Mouse (Mus musculus) embryonic facial prominence, embryonic 10.5 days (tissue): ENCODE measurements around the gene Frat2. TPM values are rescaled to one million over a fixed set of nuclear protein-coding genes. Genes with fewer than 3 reads are reported as not detected.
A peak's percentile ranks its signal among the peaks of the same experiment; 100 is the strongest.

Experiments used
- DNase-seq: peaks from one replicate; pipeline ENCODE4 v3.0.0-alpha.2; 2017; ENCODE audit warnings: low spot score
- H3K27ac ChIP-seq: fragments of 300-500 bp; sonication (generic); replicated peaks from 2 replicates; pipeline ENCODE4 v1.5.1; 2016; ENCODE audit warnings: mild to moderate bottlenecking
- H3K27me3 ChIP-seq: fragments of 300-500 bp; sonication (generic); replicated peaks from 2 replicates; pipeline ENCODE4 v1.6.1; 2016; ENCODE audit warnings: low read depth, mild to moderate bottlenecking; ENCODE audit not compliant: poor library complexity, severe bottlenecking
- H3K36me3 ChIP-seq: fragments of 300-500 bp; sonication (generic); replicated peaks from 2 replicates; pipeline ENCODE4 v1.6.1; 2016; ENCODE audit warnings: mild to moderate bottlenecking, moderate library complexity
- H3K4me1 ChIP-seq: fragments of 300-500 bp; sonication (generic); 2 replicates; pipeline ENCODE4 v1.6.1; 2016
- H3K4me3 ChIP-seq: fragments of 300-500 bp; sonication (generic); 2 replicates; pipeline ENCODE4 v1.5.1; 2016; ENCODE audit warnings: mild to moderate bottlenecking, moderate library complexity
- H3K9me3 ChIP-seq: fragments of 300-500 bp; sonication (generic); 2 replicates; pipeline ENCODE4 v1.6.1; 2016; ENCODE audit warnings: mild to moderate bottlenecking
- WGBS: fragments of 180-500 bp; shearing (Covaris S2); methylation state at CpG from one replicate; pipeline ENCODE4 v1.1.7; 2016; 5-methylcytosine and 5-hydroxymethylcytosine counted together
- polyA plus RNA-seq: library from polyadenylated mRNA; unstranded; fragments of >200 nt; fragmentation: Nextera tagmentation; extraction: Ambion mirVana; gene quantifications from 2 replicates; pipeline ENCODE4 v1.2.1, GENCODE M21; 2016

Frat2 gene
- polyA plus RNA-seq, 1 experiment from 2014 or later: 3.8 TPM

DNA sequence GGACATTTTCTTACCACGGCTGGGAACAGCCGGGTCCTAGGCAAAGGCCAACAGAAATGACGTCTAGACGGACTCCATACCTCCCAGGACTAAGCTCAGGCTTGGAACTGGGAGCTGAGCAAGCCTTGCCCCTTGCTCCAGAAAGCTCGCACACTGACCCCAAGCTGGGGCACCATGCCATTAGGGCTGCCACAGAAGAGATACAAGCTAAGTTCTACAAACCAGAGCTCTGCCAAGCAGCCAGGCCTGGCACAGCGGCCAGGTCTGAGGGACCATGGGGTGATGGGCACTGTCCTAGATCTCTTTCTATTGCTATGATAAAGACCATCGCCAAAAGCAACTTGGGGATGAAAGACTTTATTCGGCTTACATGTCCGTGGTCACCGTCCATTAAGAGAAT is 35.4 kb downstream of the Frat2 start:
- H3K4me1 ChIP-seq: peaks cover 17% of the 10 kb centered on the region
- no peaks in the 10 kb centered on the region for H3K27me3 ChIP-seq
- no peak for DNase-seq
- H3K27ac ChIP-seq: no peak overlapping the region
- H3K4me3 ChIP-seq: no peak overlapping the region
- 94% methylated on average over 10 of the region's 10 CpGs for WGBS
- no peaks in the 10 kb centered on the region for H3K36me3 ChIP-seq
- no peaks in the 10 kb centered on the region for H3K9me3 ChIP-seq

DNA sequence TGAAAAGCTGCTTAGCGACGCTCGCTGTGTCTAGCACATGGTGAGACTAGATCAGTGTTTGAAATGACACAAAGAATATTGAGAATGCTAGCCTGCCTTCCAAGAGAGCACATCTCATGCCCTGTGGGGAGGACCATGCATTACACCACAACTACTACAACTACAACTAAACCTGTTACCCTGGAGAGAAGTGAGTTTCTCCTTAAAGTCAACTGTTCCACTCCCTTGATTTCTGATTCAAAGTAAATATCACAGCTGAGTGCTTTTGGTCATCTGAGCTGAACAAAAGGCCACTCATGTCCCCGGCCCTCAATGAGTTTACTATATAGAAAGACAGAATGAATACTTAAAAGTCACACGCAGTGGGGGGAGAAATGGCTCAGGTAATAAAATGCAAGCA is 37.9 kb downstream of the Frat2 start:
- Histone ChIP-seq H3K27me3 (no peaks in the 10 kb centered on the region), H3K4me3 (no peak overlapping the region), H3K4me1 (0 out of 2 replicates have a peak, but pooled peaks cover 3% of the 10 kb centered on the region), H3K27ac (no peak overlapping the region), H3K36me3 (no peaks in the 10 kb centered on the region), H3K9me3 (peaks cover 7% of the 10 kb centered on the region)
- 89% methylated on average over 5 of the region's 5 CpGs for WGBS
- DNase-seq: no peak

DNA sequence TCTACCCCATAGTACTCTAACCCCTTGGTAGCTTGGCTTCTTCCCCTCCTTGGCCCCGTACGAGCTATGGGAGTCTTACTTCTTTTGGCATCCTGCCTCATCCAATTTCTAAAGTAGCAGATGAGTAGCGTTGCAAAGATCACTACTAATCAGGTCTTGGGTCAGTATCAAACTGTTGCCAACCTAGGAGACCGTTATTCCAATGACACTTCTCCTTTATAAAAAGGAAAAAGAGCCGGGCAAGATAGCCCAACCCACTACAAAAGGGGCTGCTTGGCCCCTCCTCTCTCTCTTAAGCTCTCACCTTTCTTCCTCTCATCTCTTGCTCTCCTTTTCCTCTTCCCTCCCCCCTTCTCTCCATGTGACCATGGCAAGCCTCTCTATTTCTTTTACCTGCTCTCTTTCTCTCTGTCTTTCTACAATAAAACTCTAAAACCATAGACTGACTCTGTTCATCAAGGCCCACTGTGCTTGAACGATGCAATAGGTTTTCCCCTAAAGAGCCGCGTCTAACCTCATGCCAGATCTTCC is 39.8 kb downstream of the Frat2 start:
- Histone ChIP-seq H3K27ac (no peak overlapping the region), H3K4me3 (no peak overlapping the region)

GRCm38 (mm10) chr19:41807497-41807896 is 40.4 kb downstream of the Frat2 start:
- H3K36me3 ChIP-seq: no peaks in the 10 kb centered on the region
- no peak overlapping the region for H3K4me3 ChIP-seq
- H3K27me3 ChIP-seq: no peaks in the 10 kb centered on the region
- peaks cover 6% of the 10 kb centered on the region for H3K4me1 ChIP-seq
- H3K9me3 ChIP-seq: peaks cover 7% of the 10 kb centered on the region
- H3K27ac ChIP-seq: no peak overlapping the region
- WGBS: 91% methylated on average over 9 of the region's 9 CpGs
- DNase-seq: no peak

More for the DNA sequence above, 39.8 kb downstream of the Frat2 start:
- Histone ChIP-seq H3K27me3 (no peaks in the 10 kb centered on the region), H3K36me3 (no peaks in the 10 kb centered on the region), H3K9me3 (peaks cover 7% of the 10 kb centered on the region), H3K4me1 (peaks cover 6% of the 10 kb centered on the region)
- no peak for DNase-seq
- WGBS: 81% methylated on average over 8 of the region's 8 CpGs

GRCm38 (mm10) chr19:41805831-41806230 is 42.1 kb downstream of the Frat2 start:
- Histone ChIP-seq H3K36me3 (no peaks in the 10 kb centered on the region), H3K4me1 (peaks cover 13% of the 10 kb centered on the region), H3K9me3 (peaks cover 7% of the 10 kb centered on the region), H3K4me3 (no peak overlapping the region), H3K27me3 (no peaks in the 10 kb centered on the region), H3K27ac (no peak overlapping the region)
- WGBS: 83% methylated on average over 4 of the region's 4 CpGs
- DNase-seq: no peak

- Histone ChIP-seq H3K36me3 (no peaks in the 10 kb centered on the region), H3K9me3 (peaks cover 7% of the 10 kb centered on the region), H3K4me3 (no peak overlapping the region), H3K27me3 (no peaks in the 10 kb centered on the region), H3K27ac (no peak overlapping the region), H3K4me1 (peaks cover 21% of the 10 kb centered on the region)
- 42% methylated on average over 7 of the region's 7 CpGs for WGBS
- peak; percentile 27 for DNase-seq
Observed at GRCm38 (mm10) chr19:41803322-41803721, 44.6 kb downstream of the Frat2 start.

DNA sequence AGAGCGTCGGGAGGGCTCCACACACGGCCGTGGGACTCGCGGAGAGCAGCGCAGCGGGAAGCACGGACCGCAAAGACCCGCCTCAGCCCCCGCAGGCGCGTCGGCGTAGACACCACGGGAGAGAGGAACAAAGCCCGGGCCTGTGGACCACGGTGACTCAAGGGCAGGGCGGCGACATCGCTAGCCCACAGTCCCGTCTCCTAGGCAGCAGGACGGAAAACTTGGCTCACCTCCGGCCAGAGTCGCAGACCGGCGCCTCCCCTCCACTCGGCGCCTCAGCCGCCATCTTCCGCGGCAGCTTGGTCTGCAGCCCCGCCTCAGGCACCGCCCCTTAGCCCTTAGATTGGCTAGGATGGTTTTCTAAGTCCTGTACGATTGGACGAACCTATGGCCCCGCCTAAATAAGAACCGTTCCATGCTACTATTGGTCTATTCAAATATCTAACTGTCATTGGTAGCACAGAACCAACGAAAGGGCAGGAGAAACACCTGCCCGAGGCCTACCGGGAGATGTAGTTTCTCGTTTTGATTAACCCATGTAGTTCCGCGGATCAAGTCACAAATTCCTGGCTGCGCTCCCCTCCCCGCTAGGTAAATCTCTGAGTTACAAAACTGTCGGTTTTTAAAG is 46.1 kb downstream of the Frat2 start, which contains the start of gene Arhgap19:
TSS of gene Arhgap19 (minus strand) at position 306 of the 628 bp plus-strand sequence.
- WGBS: under 1% methylated on average over 48 of the region's 48 CpGs
- H3K4me3 ChIP-seq: peak within 1 kb of the TSS; percentile 87
- no peaks in the 10 kb centered on the region; the same call in 1 of the 2 replicates for H3K36me3 ChIP-seq
- H3K4me1 ChIP-seq: peaks cover 27% of the 10 kb centered on the region
- peak within 1 kb of the TSS; percentile 95 for H3K27ac ChIP-seq
- peak; percentile 92 for DNase-seq
- peaks cover 7% of the 10 kb centered on the region for H3K9me3 ChIP-seq
- no peaks in the 10 kb centered on the region for H3K27me3 ChIP-seq

DNA sequence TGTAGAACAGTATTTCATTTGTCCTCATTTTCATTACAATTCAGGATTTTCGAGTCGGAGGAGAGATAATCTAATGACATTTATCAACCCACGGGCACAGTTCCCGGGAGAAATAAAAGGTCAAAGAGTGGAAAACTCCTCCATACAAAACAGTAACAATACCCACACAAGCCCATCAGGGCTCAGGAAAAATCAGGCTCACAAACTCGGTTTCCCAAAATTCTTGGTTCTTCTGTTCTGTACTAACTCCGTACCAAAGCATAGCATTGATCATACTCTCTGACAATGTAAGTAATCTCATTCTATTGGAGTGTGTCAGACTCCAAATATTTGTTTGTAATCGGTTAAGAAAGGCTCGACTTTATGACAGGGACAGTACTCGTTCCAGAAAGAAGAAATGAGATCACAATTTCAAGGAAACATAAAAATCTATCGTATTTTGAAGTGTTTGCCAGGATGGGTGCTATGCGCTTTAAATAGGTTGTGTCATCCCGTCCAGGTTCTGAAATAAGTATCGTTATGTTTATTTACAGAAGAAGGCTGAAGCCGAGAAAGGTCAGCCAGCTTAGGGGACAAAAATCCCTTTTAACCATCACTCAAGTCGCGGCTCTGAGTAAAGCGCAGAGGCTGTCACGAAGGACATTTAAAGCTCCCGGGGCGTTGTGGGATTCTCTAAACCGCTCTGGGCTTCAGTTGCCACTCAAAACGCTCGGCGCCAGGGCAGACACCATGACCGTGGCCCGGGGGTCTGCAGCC is 46.8 kb downstream of the Frat2 start:
- peaks cover 33% of the 10 kb centered on the region for H3K4me1 ChIP-seq
- no peaks in the 10 kb centered on the region; the same call in 1 of the 2 replicates for H3K36me3 ChIP-seq
- peak overlapping the region; percentile 87 for H3K4me3 ChIP-seq
- 9% methylated on average over 26 of the region's 26 CpGs for WGBS
- no peaks in the 10 kb centered on the region for H3K27me3 ChIP-seq
- peaks cover 7% of the 10 kb centered on the region for H3K9me3 ChIP-seq
- DNase-seq: no peak
- H3K27ac ChIP-seq: peak overlapping the region; percentile 95

DNA sequence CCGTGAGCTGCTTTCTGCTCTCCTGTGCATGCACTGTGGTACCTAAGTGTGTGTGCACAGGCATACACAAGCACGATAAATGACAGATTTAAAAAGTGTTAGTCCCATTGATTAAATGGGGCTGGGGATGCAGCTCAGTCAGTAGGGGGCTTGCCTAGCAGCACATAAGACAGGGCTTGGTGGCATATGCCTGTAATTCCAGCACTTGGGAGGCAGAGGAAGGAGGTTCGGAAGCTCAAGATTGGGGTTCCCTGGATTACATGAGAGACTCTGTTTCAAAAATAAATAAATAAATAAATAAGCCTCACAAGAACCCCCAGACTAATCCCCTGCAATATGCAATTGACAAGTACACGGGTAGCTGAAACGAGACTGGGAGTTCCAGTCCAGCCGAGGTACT is 47.5 kb downstream of the Frat2 start:
- Histone ChIP-seq H3K9me3 (no peaks in the 10 kb centered on the region), H3K4me1 (peaks cover 35% of the 10 kb centered on the region), H3K36me3 (no peaks in the 10 kb centered on the region; the same call in 1 of the 2 replicates), H3K4me3 (peak overlapping the region; percentile 87), H3K27me3 (no peaks in the 10 kb centered on the region), H3K27ac (no peak overlapping the region)
- no peak for DNase-seq
- WGBS: 57% methylated on average over 6 of the region's 6 CpGs

GRCm38 (mm10) chr19:41797536-41797935 is 50.4 kb downstream of the Frat2 start:
- Histone ChIP-seq H3K27me3 (no peaks in the 10 kb centered on the region), H3K4me1 (peaks cover 35% of the 10 kb centered on the region), H3K9me3 (no peaks in the 10 kb centered on the region), H3K27ac (no peak overlapping the region), H3K36me3 (no peaks in the 10 kb centered on the region; the same call in 1 of the 2 replicates), H3K4me3 (no peak overlapping the region)
- DNase-seq: no peak
- WGBS: 89% methylated on average over 6 of the region's 6 CpGs

DNA sequence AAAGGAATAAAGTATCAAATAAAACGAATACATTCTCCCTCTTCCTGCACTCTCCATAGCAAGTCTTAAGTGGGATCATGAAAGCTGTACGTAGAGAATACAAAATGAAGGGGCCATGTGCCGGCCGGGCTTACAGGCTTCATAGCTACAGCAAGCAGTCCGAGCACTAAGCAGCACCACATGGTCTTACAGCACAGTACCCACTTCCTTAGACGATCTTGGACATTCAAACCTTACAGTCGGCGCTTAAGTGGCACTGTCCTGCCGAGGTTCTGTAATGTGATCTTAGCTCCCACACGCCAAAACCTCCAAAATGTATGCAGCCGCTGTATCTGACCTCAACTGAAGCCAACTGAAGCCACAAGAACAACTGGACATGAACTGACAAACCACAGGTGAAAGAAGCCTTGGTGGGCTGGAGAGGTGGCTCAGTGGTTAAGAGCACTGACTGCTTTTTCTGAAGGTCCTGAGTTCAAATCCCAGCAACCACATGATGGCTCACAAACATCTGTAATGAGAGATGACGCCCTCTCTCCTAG is 51.1 kb downstream of the Frat2 start:
- 81% methylated on average over 12 of the region's 12 CpGs for WGBS
- Histone ChIP-seq H3K9me3 (no peaks in the 10 kb centered on the region), H3K4me1 (peaks cover 31% of the 10 kb centered on the region), H3K4me3 (no peak overlapping the region), H3K36me3 (no peaks in the 10 kb centered on the region; the same call in 1 of the 2 replicates), H3K27me3 (no peaks in the 10 kb centered on the region), H3K27ac (no peak overlapping the region)
- no peak for DNase-seq

DNA sequence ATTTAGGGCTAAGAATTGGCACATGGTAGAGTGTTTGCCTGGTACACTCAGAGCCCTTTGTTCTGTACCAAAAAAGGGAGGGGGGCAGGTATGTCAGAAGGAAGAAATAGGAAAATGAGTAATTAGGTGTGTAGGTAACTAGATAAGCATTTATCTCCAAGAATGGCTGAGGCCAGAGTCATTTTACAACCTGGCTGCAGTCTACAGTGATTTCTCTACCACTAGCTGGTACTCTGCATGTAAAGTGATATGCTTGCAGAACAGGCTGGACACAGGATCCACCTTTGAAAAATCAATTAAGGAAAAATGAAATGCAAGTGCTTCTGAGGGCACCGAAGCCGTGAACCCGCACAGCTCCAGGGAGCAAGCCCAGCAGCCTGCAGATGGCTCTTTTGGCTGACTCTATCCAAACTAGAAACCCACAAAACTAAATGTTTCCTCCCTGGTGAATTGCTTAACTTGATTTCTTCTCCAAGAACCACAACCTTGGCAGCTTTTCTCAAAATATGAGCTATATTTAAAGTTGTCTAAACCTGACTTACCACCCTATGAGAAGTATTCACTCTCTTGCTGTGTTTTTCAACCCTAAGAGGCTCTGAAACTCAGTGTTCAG is 51.7 kb downstream of the Frat2 start:
- Histone ChIP-seq H3K27me3 (no peaks in the 10 kb centered on the region), H3K36me3 (peaks cover 5% of the 10 kb centered on the region), H3K4me1 (peaks cover 31% of the 10 kb centered on the region), H3K27ac (peak overlapping the region; percentile 24; the same call in 1 of the 2 replicates), H3K9me3 (no peaks in the 10 kb centered on the region), H3K4me3 (no peak overlapping the region)
- 80% methylated on average over 3 of the region's 3 CpGs for WGBS
- DNase-seq: no peak
